Mouse (Mus musculus): ENCODE results near the gene Fbxl2. TPM values are rescaled to one million over a fixed set of nuclear protein-coding genes. Genes with fewer than 3 reads are reported as not detected.

Fbxl2 gene
- polyA plus RNA-seq, 1 experiment from 2014 or later: 4.4 TPM

DNA sequence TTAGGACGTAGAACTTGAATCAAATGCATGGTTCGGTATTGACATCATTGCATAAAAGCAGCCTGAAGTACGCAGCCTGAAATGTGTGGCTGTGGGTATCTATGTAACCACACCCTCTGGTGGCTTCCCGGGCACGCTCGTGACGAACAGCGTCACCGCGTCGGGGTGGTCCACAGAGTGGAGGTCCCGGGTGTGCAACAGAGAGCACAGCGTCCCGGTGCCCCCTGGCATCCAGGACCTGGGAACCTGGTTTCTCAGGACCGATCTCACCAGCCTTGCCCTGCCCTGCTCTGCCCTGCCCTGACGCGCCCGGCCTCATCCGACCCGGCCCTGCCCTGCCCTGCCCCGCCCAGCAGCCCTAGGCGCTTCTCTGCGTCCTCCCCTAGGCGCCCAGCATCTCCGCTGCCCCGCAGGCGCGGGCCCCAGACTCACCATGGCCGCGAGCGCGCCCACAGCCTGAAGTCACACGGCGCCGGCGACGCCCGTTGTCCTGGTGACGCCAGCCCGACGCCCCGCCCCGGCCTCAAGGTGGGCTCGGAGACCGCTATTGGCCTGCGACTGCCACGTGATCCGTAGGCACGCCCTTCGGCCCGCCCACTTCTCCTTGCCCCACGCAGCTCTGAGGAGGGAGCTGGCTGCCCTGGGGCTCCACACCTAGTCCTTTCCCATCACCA is 19.6 kb downstream of the Fbxl2 start:
- Histone ChIP-seq H3K9ac (replicated peaks; ENCODE audit: low read depth, low read length) (peak overlapping the region; percentile 32; the same call in 1 of the 2 replicates), H3K36me3 (ENCODE audit: control insufficient read depth, insufficient read depth, low read length) (no peaks in the 10 kb centered on the region), H3K4me3 (ENCODE audit: low read depth, low read length) (peak overlapping the region; percentile 52), H3K4me1 (ENCODE audit: control insufficient read depth, insufficient read depth, low read length) (no peaks in the 10 kb centered on the region), H3K9me3 (ENCODE audit: control insufficient read depth, low read depth, low read length) (no peaks in the 10 kb centered on the region), H3K27me3 (ENCODE audit: control insufficient read depth, insufficient read depth, low read length) (no peaks in the 10 kb centered on the region), H3K27ac (ENCODE audit: low read length) (no peak overlapping the region), H3K4me2 (replicated peaks; ENCODE audit: low read depth, low read length) (peak overlapping the region; percentile 68)
- WGBS: under 1% methylated on average over 52 of the region's 52 CpGs
- ATAC-seq (ENCODE audit: insufficient number of reproducible peaks, insufficient read depth, low FRiP score, low read depth): peak; percentile 91

DNA sequence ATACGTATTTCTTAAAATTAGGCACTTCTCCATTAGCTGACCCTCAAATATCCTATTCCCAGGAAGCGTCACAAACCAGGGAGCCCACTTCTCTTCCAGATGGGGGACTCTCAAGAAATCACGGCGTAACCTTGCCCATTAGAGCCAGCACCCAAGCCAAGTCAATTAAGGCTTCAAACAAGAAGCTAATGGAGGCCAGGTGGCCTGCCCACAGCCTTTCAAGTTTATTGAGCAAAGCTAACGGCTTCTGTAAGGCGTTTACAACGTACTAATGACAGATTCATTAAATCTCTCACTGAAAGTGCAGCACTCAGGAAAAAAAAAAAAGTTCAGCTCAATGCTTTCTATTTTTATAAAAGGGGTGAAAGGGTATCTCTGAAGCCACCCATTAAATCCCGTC is 20.1 kb downstream of the Fbxl2 start:
- Histone ChIP-seq H3K4me3 (ENCODE audit: low read depth, low read length) (peak overlapping the region; percentile 52), H3K36me3 (ENCODE audit: control insufficient read depth, insufficient read depth, low read length) (no peaks in the 10 kb centered on the region), H3K27me3 (ENCODE audit: control insufficient read depth, insufficient read depth, low read length) (no peaks in the 10 kb centered on the region), H3K4me1 (ENCODE audit: control insufficient read depth, insufficient read depth, low read length) (no peaks in the 10 kb centered on the region), H3K9me3 (ENCODE audit: control insufficient read depth, low read depth, low read length) (no peaks in the 10 kb centered on the region), H3K9ac (replicated peaks; ENCODE audit: low read depth, low read length) (no peak overlapping the region), H3K27ac (ENCODE audit: low read length) (no peak overlapping the region), H3K4me2 (replicated peaks; ENCODE audit: low read depth, low read length) (peak overlapping the region; percentile 68)
- ATAC-seq (ENCODE audit: insufficient number of reproducible peaks, insufficient read depth, low FRiP score, low read depth): no peak
- 9% methylated on average over 8 of the region's 8 CpGs for WGBS

DNA sequence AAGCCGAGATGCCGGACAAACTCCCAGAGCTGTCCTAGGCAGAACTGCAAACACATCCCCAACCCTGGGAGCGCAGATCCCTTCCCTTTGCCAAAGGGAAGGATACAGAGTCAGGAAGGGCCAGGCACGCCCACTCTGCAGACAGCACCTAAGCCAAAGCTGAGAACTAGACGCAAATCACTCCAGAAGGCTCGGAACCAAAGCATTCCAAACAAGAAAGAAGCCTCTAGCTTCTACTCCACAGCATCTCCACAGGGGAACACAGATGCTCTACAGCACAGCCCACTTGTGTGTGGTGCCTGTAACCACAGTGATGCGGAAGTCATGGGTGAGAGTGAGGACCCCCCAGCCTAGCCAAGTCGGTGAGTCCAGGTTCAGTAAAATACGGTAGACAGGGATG is 20.8 kb downstream of the Fbxl2 start:
- 40% methylated on average over 9 of the region's 9 CpGs for WGBS
- ATAC-seq (ENCODE audit: insufficient number of reproducible peaks, insufficient read depth, low FRiP score, low read depth): no peak
- H3K4me2 ChIP-seq (replicated peaks; ENCODE audit: low read depth, low read length): no peak overlapping the region

DNA sequence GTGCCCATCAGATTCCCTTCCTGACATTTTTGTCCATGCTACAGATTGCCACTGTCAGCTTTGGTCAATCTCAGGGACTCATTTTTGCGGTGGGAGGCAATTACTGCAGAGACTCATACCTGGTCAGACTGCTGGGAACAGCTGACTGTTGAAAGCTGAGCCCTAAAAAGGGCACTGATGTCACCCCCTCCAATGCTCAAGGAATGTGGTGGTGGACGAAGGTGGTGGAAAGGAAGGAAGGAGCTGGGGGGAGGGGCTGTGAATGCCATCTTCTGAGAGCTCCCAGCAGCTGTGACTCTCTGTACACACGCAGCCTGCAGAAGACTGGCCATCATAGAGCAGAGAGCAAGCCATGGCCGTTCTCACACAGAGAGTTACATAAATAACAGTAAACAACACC is 23.9 kb downstream of the Fbxl2 start:
- no peak for ATAC-seq (ENCODE audit: insufficient number of reproducible peaks, insufficient read depth, low FRiP score, low read depth)
- H3K36me3 ChIP-seq (ENCODE audit: control insufficient read depth, insufficient read depth, low read length): no peaks in the 10 kb centered on the region
- no peaks in the 10 kb centered on the region for H3K9me3 ChIP-seq (ENCODE audit: control insufficient read depth, low read depth, low read length)
- 28% methylated on average over 4 of the region's 4 CpGs for WGBS
- no peak overlapping the region for H3K4me2 ChIP-seq (replicated peaks; ENCODE audit: low read depth, low read length)
- no peaks in the 10 kb centered on the region for H3K27me3 ChIP-seq (ENCODE audit: control insufficient read depth, insufficient read depth, low read length)
- no peak overlapping the region for H3K4me3 ChIP-seq (ENCODE audit: low read depth, low read length)
- no peak overlapping the region for H3K9ac ChIP-seq (replicated peaks; ENCODE audit: low read depth, low read length)
- H3K4me1 ChIP-seq (ENCODE audit: control insufficient read depth, insufficient read depth, low read length): no peaks in the 10 kb centered on the region
- H3K27ac ChIP-seq (ENCODE audit: low read length): no peak overlapping the region

More for the DNA sequence above, 20.8 kb downstream of the Fbxl2 start:
- Histone ChIP-seq H3K9ac (replicated peaks; ENCODE audit: low read depth, low read length) (no peak overlapping the region), H3K36me3 (ENCODE audit: control insufficient read depth, insufficient read depth, low read length) (no peaks in the 10 kb centered on the region), H3K9me3 (ENCODE audit: control insufficient read depth, low read depth, low read length) (no peaks in the 10 kb centered on the region), H3K4me1 (ENCODE audit: control insufficient read depth, insufficient read depth, low read length) (no peaks in the 10 kb centered on the region), H3K4me3 (ENCODE audit: low read depth, low read length) (no peak overlapping the region), H3K27me3 (ENCODE audit: control insufficient read depth, insufficient read depth, low read length) (no peaks in the 10 kb centered on the region), H3K27ac (ENCODE audit: low read length) (no peak overlapping the region)

DNA sequence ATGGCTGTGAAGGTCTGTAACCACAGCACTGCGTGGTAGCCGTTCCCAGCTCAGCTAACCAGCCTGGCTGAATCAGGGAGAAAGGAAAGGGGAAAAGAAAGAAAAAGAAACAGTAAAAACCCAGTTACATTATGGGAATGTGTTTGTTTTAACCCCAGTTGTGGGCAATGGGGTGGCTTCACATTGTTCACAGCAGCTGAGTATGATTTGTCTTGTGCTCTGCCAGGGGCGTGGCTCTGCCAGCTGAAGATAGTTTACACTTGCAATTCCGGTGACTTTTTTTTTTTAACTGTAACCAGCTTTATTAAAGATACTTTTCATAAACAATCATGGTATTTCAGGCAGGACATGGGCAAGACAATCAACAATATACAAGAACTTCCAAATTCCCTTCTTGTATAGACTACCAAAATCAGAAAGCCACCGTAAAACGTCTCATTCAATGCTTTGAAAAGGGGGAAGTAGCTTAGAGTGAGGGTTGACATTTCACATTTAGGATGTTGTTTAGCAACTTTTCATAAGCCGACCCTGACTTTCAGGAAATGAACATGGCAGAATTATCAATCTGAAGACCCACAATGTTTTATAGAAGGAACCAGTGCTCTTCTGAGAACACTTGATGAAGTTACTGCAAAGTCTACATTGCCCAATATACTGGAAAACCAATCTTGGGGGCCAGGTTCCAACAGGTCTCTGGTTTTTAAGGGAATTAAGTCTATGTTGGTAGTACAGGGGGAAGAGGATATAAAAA is 26.8 kb downstream of the Fbxl2 start:
- Histone ChIP-seq H3K9ac (replicated peaks; ENCODE audit: low read depth, low read length) (no peak overlapping the region), H3K4me2 (replicated peaks; ENCODE audit: low read depth, low read length) (no peak overlapping the region), H3K4me1 (ENCODE audit: control insufficient read depth, insufficient read depth, low read length) (no peaks in the 10 kb centered on the region), H3K36me3 (ENCODE audit: control insufficient read depth, insufficient read depth, low read length) (no peaks in the 10 kb centered on the region), H3K9me3 (ENCODE audit: control insufficient read depth, low read depth, low read length) (no peaks in the 10 kb centered on the region), H3K27me3 (ENCODE audit: control insufficient read depth, insufficient read depth, low read length) (no peaks in the 10 kb centered on the region), H3K4me3 (ENCODE audit: low read depth, low read length) (no peak overlapping the region), H3K27ac (ENCODE audit: low read length) (no peak overlapping the region)
- no peak for ATAC-seq (ENCODE audit: insufficient number of reproducible peaks, insufficient read depth, low FRiP score, low read depth)
- WGBS: 85% methylated on average over 7 of the region's 7 CpGs

DNA sequence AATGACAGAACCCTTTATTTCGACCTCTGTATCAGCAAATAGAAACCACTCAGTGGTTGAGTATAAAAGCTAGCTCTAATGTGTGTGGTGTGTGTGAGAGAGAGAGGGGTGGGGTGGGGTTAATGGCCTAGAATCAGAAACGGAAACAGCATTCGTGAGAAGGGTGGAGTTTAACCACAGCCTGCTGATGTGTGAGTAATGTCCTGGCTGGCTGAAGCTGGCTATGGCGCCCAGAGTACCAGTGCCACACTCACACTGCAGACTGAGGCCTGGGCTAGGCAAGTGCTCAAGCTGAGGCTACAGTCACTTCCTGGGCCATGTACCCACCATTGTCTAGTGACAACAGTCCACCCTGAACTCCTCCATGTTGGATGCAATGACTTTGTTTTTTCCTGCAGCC is 29.6 kb downstream of the Fbxl2 start:
- H3K9ac ChIP-seq (replicated peaks; ENCODE audit: low read depth, low read length): no peak overlapping the region
- no peak for ATAC-seq (ENCODE audit: insufficient number of reproducible peaks, insufficient read depth, low FRiP score, low read depth)
- WGBS: 72% methylated on average over 4 of the region's 4 CpGs
- H3K9me3 ChIP-seq (ENCODE audit: control insufficient read depth, low read depth, low read length): no peaks in the 10 kb centered on the region
- H3K4me3 ChIP-seq (ENCODE audit: low read depth, low read length): no peak overlapping the region
- H3K27ac ChIP-seq (ENCODE audit: low read length): no peak overlapping the region
- no peaks in the 10 kb centered on the region for H3K27me3 ChIP-seq (ENCODE audit: control insufficient read depth, insufficient read depth, low read length)
- H3K36me3 ChIP-seq (ENCODE audit: control insufficient read depth, insufficient read depth, low read length): no peaks in the 10 kb centered on the region
- no peak overlapping the region for H3K4me2 ChIP-seq (replicated peaks; ENCODE audit: low read depth, low read length)
- H3K4me1 ChIP-seq (ENCODE audit: control insufficient read depth, insufficient read depth, low read length): no peaks in the 10 kb centered on the region

GRCm38 (mm10) chr9:114015724-114016123 is 30.3 kb downstream of the Fbxl2 start:
- no peak for ATAC-seq (ENCODE audit: insufficient number of reproducible peaks, insufficient read depth, low FRiP score, low read depth)
- H3K27ac ChIP-seq (ENCODE audit: low read length): no peak overlapping the region
- WGBS: 93% methylated on average over 4 of the region's 4 CpGs

DNA sequence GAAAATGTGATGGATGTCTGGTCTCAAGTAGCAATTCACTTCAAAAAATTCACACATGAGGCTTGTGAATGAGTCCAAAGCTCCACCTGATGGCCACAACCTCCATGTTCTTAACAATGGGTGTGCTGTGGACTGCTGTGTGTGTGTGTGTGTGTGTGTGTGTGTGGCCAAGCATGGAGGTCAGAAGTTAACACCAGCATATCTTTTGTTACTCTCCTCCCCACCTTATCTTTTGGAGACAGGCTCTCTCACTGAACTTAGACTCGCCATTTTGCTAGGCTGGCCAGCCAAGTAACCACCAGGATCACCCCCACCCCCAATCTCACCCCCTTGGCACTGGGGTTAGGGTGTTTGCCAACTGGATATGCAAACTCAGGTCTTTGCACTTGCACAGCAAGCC is 32.0 kb downstream of the Fbxl2 start:
- H3K9me3 ChIP-seq (ENCODE audit: control insufficient read depth, low read depth, low read length): no peaks in the 10 kb centered on the region
- H3K4me1 ChIP-seq (ENCODE audit: control insufficient read depth, insufficient read depth, low read length): no peaks in the 10 kb centered on the region
- no peak for ATAC-seq (ENCODE audit: insufficient number of reproducible peaks, insufficient read depth, low FRiP score, low read depth)
- no peak overlapping the region for H3K9ac ChIP-seq (replicated peaks; ENCODE audit: low read depth, low read length)
- H3K36me3 ChIP-seq (ENCODE audit: control insufficient read depth, insufficient read depth, low read length): no peaks in the 10 kb centered on the region
- H3K4me2 ChIP-seq (replicated peaks; ENCODE audit: low read depth, low read length): no peak overlapping the region
- no peak overlapping the region for H3K27ac ChIP-seq (ENCODE audit: low read length)
- H3K27me3 ChIP-seq (ENCODE audit: control insufficient read depth, insufficient read depth, low read length): no peaks in the 10 kb centered on the region
- H3K4me3 ChIP-seq (ENCODE audit: low read depth, low read length): no peak overlapping the region
- 61% methylated on average over 1 of the region's 1 CpGs for WGBS

More at GRCm38 (mm10) chr9:114015724-114016123, 30.3 kb downstream of the Fbxl2 start:
- no peak overlapping the region for H3K9ac ChIP-seq (replicated peaks; ENCODE audit: low read depth, low read length)
- H3K36me3 ChIP-seq (ENCODE audit: control insufficient read depth, insufficient read depth, low read length): no peaks in the 10 kb centered on the region
- no peaks in the 10 kb centered on the region for H3K9me3 ChIP-seq (ENCODE audit: control insufficient read depth, low read depth, low read length)
- no peak overlapping the region for H3K4me2 ChIP-seq (replicated peaks; ENCODE audit: low read depth, low read length)
- H3K4me1 ChIP-seq (ENCODE audit: control insufficient read depth, insufficient read depth, low read length): no peaks in the 10 kb centered on the region
- H3K27me3 ChIP-seq (ENCODE audit: control insufficient read depth, insufficient read depth, low read length): no peaks in the 10 kb centered on the region
- no peak overlapping the region for H3K4me3 ChIP-seq (ENCODE audit: low read depth, low read length)
